Mouse (Mus musculus): ENCODE data around the gene Pou5f2. TPM values are rescaled to one million over a fixed set of nuclear protein-coding genes. Genes with fewer than 3 reads are reported as not detected.

The Pou5f2 gene
- polyA plus RNA-seq (2015; fragmentation: Illumina TruSeq; extraction: RNeasy Lipid Tissue Mini Kit (QIAGEN cat#74804); ENCODE audit: insufficient read depth, low replicate concordance), result 0.17 TPM

GRCm38 (mm10) chr13:78024683-78025294 lies at the start of gene Pou5f2:
TSS of gene Pou5f2 (plus strand) at chr13:78024902.

Other genes starting within 250 kb of the Pou5f2 start
- 0.84 TPM for gene Nr2f1, start 174.9 kb downstream of the Pou5f2 start, polyA plus RNA-seq (2015; fragmentation: Illumina TruSeq; extraction: RNeasy Lipid Tissue Mini Kit (QIAGEN cat#74804); ENCODE audit: insufficient read depth, low replicate concordance)